Mouse (Mus musculus) embryo, embryonic 11.5 days (tissue): ENCODE measurements around the gene Lsm2.
"Not testable (repeated sequence)": the region's sequence is repeated elsewhere in the genome, so short reads cannot be mapped to it uniquely, and the experiment has no call there.

Experiments
- DNase-seq: peaks from one replicate; pipeline ENCODE4 v3.0.0-alpha.2; 2012; ENCODE audit warnings: low read depth, low spot score

The Lsm2 gene

GRCm38 (mm10) chr17:34981690-34982180 lies at the start of gene Lsm2:
Gene Lsm2 (plus strand): TSS chr17:34981862.
- peak; percentile 87 for DNase-seq

- DNase-seq: no peak
Measured at GRCm38 (mm10) chr17:34932287-34932686, 49.4 kb upstream of the Lsm2 start.

GRCm38 (mm10) chr17:34934031-34934430 lies 47.6 kb upstream of the Lsm2 start:
- no peak for DNase-seq

GRCm38 (mm10) chr17:34934830-34935229 lies 46.8 kb upstream of the Lsm2 start:
- no peak for DNase-seq

GRCm38 (mm10) chr17:34937960-34938505 lies 43.6 kb upstream of the Lsm2 start:
- no peak for DNase-seq

- no peak for DNase-seq
Measured at GRCm38 (mm10) chr17:34941344-34942041, 40.2 kb upstream of the Lsm2 start.

GRCm38 (mm10) chr17:34943128-34943815 lies 38.4 kb upstream of the Lsm2 start:
- no peak for DNase-seq

- no peak for DNase-seq
Measured at GRCm38 (mm10) chr17:34944362-34944761, 37.3 kb upstream of the Lsm2 start.

GRCm38 (mm10) chr17:34946486-34947140 lies 35.0 kb upstream of the Lsm2 start:
- DNase-seq: no peak

GRCm38 (mm10) chr17:34947606-34948005 lies 34.1 kb upstream of the Lsm2 start:
- no peak for DNase-seq

- DNase-seq: not testable (repeated sequence)
Measured at GRCm38 (mm10) chr17:34948721-34949552, 32.7 kb upstream of the Lsm2 start.

GRCm38 (mm10) chr17:34949553-34949969 lies 32.1 kb upstream of the Lsm2 start:
- DNase-seq: no peak

- DNase-seq: no peak
Measured at GRCm38 (mm10) chr17:34950514-34951455, 30.9 kb upstream of the Lsm2 start.

- DNase-seq: no peak
Measured at GRCm38 (mm10) chr17:34951636-34952377, 29.9 kb upstream of the Lsm2 start.

- peak; percentile 73 for DNase-seq
Measured at GRCm38 (mm10) chr17:34952378-34953040, 29.2 kb upstream of the Lsm2 start.

- no peak for DNase-seq
Measured at GRCm38 (mm10) chr17:34953258-34953657, 28.4 kb upstream of the Lsm2 start.

- DNase-seq: no peak
Measured at GRCm38 (mm10) chr17:34953904-34954303, 27.8 kb upstream of the Lsm2 start.

GRCm38 (mm10) chr17:34954831-34955230 lies 26.8 kb upstream of the Lsm2 start:
- DNase-seq: no peak

GRCm38 (mm10) chr17:34955884-34956283 lies 25.8 kb upstream of the Lsm2 start:
- DNase-seq: no peak
